Mouse (Mus musculus) embryonic facial prominence, embryonic 10.5 days (tissue): Measurements from ENCODE around the gene Rxra. TPM values are rescaled to one million over a fixed set of nuclear protein-coding genes. Genes with fewer than 3 reads are reported as not detected.

Source experiments
- DNase-seq: peaks from one replicate; pipeline ENCODE4 v3.0.0-alpha.2; 2017; ENCODE audit warnings: low spot score
- H3K27ac ChIP-seq: fragments of 300-500 bp; sonication (generic); replicated peaks from 2 replicates; pipeline ENCODE4 v1.5.1; 2016; ENCODE audit warnings: mild to moderate bottlenecking
- H3K27me3 ChIP-seq: fragments of 300-500 bp; sonication (generic); replicated peaks from 2 replicates; pipeline ENCODE4 v1.6.1; 2016; ENCODE audit warnings: low read depth, mild to moderate bottlenecking; ENCODE audit not compliant: poor library complexity, severe bottlenecking
- H3K36me3 ChIP-seq: fragments of 300-500 bp; sonication (generic); replicated peaks from 2 replicates; pipeline ENCODE4 v1.6.1; 2016; ENCODE audit warnings: mild to moderate bottlenecking, moderate library complexity
- H3K4me1 ChIP-seq: fragments of 300-500 bp; sonication (generic); 2 replicates; pipeline ENCODE4 v1.6.1; 2016
- H3K4me3 ChIP-seq: fragments of 300-500 bp; sonication (generic); 2 replicates; pipeline ENCODE4 v1.5.1; 2016; ENCODE audit warnings: mild to moderate bottlenecking, moderate library complexity
- H3K9me3 ChIP-seq: fragments of 300-500 bp; sonication (generic); 2 replicates; pipeline ENCODE4 v1.6.1; 2016; ENCODE audit warnings: mild to moderate bottlenecking
- WGBS: fragments of 180-500 bp; shearing (Covaris S2); methylation state at CpG from one replicate; pipeline ENCODE4 v1.1.7; 2016; 5-methylcytosine and 5-hydroxymethylcytosine counted together
- polyA plus RNA-seq: library from polyadenylated mRNA; unstranded; fragments of >200 nt; fragmentation: Nextera tagmentation; extraction: Ambion mirVana; gene quantifications from 2 replicates; pipeline ENCODE4 v1.2.1, GENCODE M21; 2016

The Rxra gene
- polyA plus RNA-seq, 1 experiment from 2014 or later = 9.3 TPM

GRCm38 (mm10) chr2:27764256-27764936 is 88.2 kb downstream of the Rxra start:
- Histone ChIP-seq H3K27me3 (0 out of 2 replicates have a peak, but pooled peaks cover 7% of the 10 kb centered on the region), H3K36me3 (peaks cover 29% of the 10 kb centered on the region), H3K4me1 (peaks cover 67% of the 10 kb centered on the region), H3K4me3 (0 out of 2 replicates have a peak overlapping the region, but pooled peaks have one; percentile 8), H3K9me3 (no peaks in the 10 kb centered on the region), H3K27ac (peak overlapping the region; percentile 80)
- 13% methylated on average over 6 of the region's 6 CpGs for whole genome bisulfite sequencing
- DNase-seq = peak; percentile 83

- peak overlapping the region; percentile 80 for H3K27ac ChIP-seq
- no peaks in the 10 kb centered on the region for H3K9me3 ChIP-seq
- peaks cover 68% of the 10 kb centered on the region for H3K4me1 ChIP-seq
- H3K36me3 ChIP-seq = peaks cover 23% of the 10 kb centered on the region
- 0 out of 2 replicates have a peak overlapping the region, but pooled peaks have one; percentile 8 for H3K4me3 ChIP-seq
- WGBS = 22% methylated on average over 3 of the region's 3 CpGs
- peak; percentile 87 for DNase-seq
- H3K27me3 ChIP-seq = 0 out of 2 replicates have a peak, but pooled peaks cover 7% of the 10 kb centered on the region
Observed at GRCm38 (mm10) chr2:27764937-27765319, 88.7 kb downstream of the Rxra start.

GRCm38 (mm10) chr2:27767773-27768172 is 91.5 kb downstream of the Rxra start:
- no peaks in the 10 kb centered on the region for H3K36me3 ChIP-seq
- H3K4me1 ChIP-seq = peaks cover 73% of the 10 kb centered on the region
- no peak overlapping the region for H3K4me3 ChIP-seq
- 52% methylated on average over 7 of the region's 7 CpGs for WGBS
- 0 out of 2 replicates have a peak, but pooled peaks cover 7% of the 10 kb centered on the region for H3K27me3 ChIP-seq
- H3K27ac ChIP-seq = peak overlapping the region; percentile 16; the same call in 1 of the 2 replicates
- H3K9me3 ChIP-seq = no peaks in the 10 kb centered on the region
- DNase-seq = no peak

- 27% methylated on average over 5 of the region's 5 CpGs for WGBS
- H3K4me3 ChIP-seq = 0 out of 2 replicates have a peak overlapping the region, but pooled peaks have one; percentile 6
- 0 out of 2 replicates have a peak, but pooled peaks cover 7% of the 10 kb centered on the region for H3K27me3 ChIP-seq
- DNase-seq = peak; percentile 57
- H3K4me1 ChIP-seq = peaks cover 73% of the 10 kb centered on the region
- 0 out of 2 replicates have a peak overlapping the region, but pooled peaks have one; percentile 6 for H3K27ac ChIP-seq
- no peaks in the 10 kb centered on the region for H3K36me3 ChIP-seq
- no peaks in the 10 kb centered on the region for H3K9me3 ChIP-seq
Observed at GRCm38 (mm10) chr2:27769701-27770100, 93.5 kb downstream of the Rxra start.

GRCm38 (mm10) chr2:27770205-27770604 is 94.0 kb downstream of the Rxra start:
- WGBS = 4% methylated on average over 4 of the region's 4 CpGs
- Histone ChIP-seq H3K4me1 (peaks cover 73% of the 10 kb centered on the region), H3K36me3 (no peaks in the 10 kb centered on the region), H3K27ac (no peak overlapping the region), H3K9me3 (no peaks in the 10 kb centered on the region), H3K27me3 (0 out of 2 replicates have a peak, but pooled peaks cover 7% of the 10 kb centered on the region), H3K4me3 (no peak overlapping the region)
- DNase-seq = peak; percentile 82

- Histone ChIP-seq H3K36me3 (no peaks in the 10 kb centered on the region), H3K9me3 (no peaks in the 10 kb centered on the region), H3K4me3 (no peak overlapping the region), H3K4me1 (peaks cover 75% of the 10 kb centered on the region), H3K27ac (0 out of 2 replicates have a peak overlapping the region, but pooled peaks have one; percentile 40), H3K27me3 (no peaks in the 10 kb centered on the region)
- WGBS = 34% methylated on average over 7 of the region's 7 CpGs
- DNase-seq = peak; percentile 88
Observed at GRCm38 (mm10) chr2:27771936-27772335, 95.7 kb downstream of the Rxra start.

GRCm38 (mm10) chr2:27772841-27773388 is 96.7 kb downstream of the Rxra start:
- 52% methylated on average over 7 of the region's 7 CpGs for WGBS
- no peak overlapping the region for H3K4me3 ChIP-seq
- H3K9me3 ChIP-seq = no peaks in the 10 kb centered on the region
- H3K27ac ChIP-seq = peak overlapping the region; percentile 82
- no peaks in the 10 kb centered on the region for H3K27me3 ChIP-seq
- H3K36me3 ChIP-seq = no peaks in the 10 kb centered on the region
- peaks cover 69% of the 10 kb centered on the region for H3K4me1 ChIP-seq
- no peak for DNase-seq

GRCm38 (mm10) chr2:27773980-27774730 is 97.9 kb downstream of the Rxra start:
- no peaks in the 10 kb centered on the region for H3K36me3 ChIP-seq
- H3K27me3 ChIP-seq = no peaks in the 10 kb centered on the region
- peak overlapping the region; percentile 82 for H3K27ac ChIP-seq
- 60% methylated on average over 24 of the region's 24 CpGs for WGBS
- H3K4me3 ChIP-seq = 0 out of 2 replicates have a peak overlapping the region, but pooled peaks have one; percentile 15
- no peaks in the 10 kb centered on the region for H3K9me3 ChIP-seq
- peaks cover 66% of the 10 kb centered on the region for H3K4me1 ChIP-seq
- DNase-seq = peak; percentile 73

GRCm38 (mm10) chr2:27775006-27775405 is 98.8 kb downstream of the Rxra start:
- 90% methylated on average over 10 of the region's 10 CpGs for WGBS
- Histone ChIP-seq H3K9me3 (no peaks in the 10 kb centered on the region), H3K4me1 (peaks cover 57% of the 10 kb centered on the region), H3K4me3 (no peak overlapping the region), H3K27me3 (no peaks in the 10 kb centered on the region), H3K27ac (peak overlapping the region; percentile 82), H3K36me3 (no peaks in the 10 kb centered on the region)
- peak; percentile 26 for DNase-seq

- H3K4me3 ChIP-seq = no peak overlapping the region
- peak overlapping the region; percentile 82 for H3K27ac ChIP-seq
- H3K27me3 ChIP-seq = no peaks in the 10 kb centered on the region
- H3K36me3 ChIP-seq = no peaks in the 10 kb centered on the region
- H3K4me1 ChIP-seq = peaks cover 51% of the 10 kb centered on the region
- no peaks in the 10 kb centered on the region for H3K9me3 ChIP-seq
- WGBS = 58% methylated on average over 5 of the region's 5 CpGs
- DNase-seq = peak; percentile 38
Observed at GRCm38 (mm10) chr2:27775625-27776024, 99.4 kb downstream of the Rxra start.

GRCm38 (mm10) chr2:27777756-27778155 is 101.5 kb downstream of the Rxra start:
- Histone ChIP-seq H3K27ac (peak overlapping the region; percentile 2; the same call in 1 of the 2 replicates), H3K4me1 (peaks cover 39% of the 10 kb centered on the region), H3K4me3 (no peak overlapping the region), H3K27me3 (no peaks in the 10 kb centered on the region), H3K9me3 (no peaks in the 10 kb centered on the region), H3K36me3 (no peaks in the 10 kb centered on the region)
- no peak for DNase-seq
- 80% methylated on average over 2 of the region's 2 CpGs for WGBS

GRCm38 (mm10) chr2:27778289-27778688 is 102.0 kb downstream of the Rxra start:
- Histone ChIP-seq H3K4me3 (no peak overlapping the region), H3K27ac (0 out of 2 replicates have a peak overlapping the region, but pooled peaks have one; percentile 2), H3K9me3 (no peaks in the 10 kb centered on the region), H3K4me1 (peaks cover 33% of the 10 kb centered on the region), H3K27me3 (no peaks in the 10 kb centered on the region), H3K36me3 (no peaks in the 10 kb centered on the region)
- DNase-seq = no peak
- WGBS = 73% methylated on average over 6 of the region's 6 CpGs
